Mouse (Mus musculus) neural tube, embryonic 15.5 days (tissue): ENCODE data around the gene 1700088E04Rik. TPM values are rescaled to one million over a fixed set of nuclear protein-coding genes. Genes with fewer than 3 reads are reported as not detected.

Experiments
- ATAC-seq: fragments of 200-750 bp; cut with Nextera tagmentation; 2 replicates; pipeline ENCODE4 v1.8.0; 2017; ENCODE audit warnings: mild to moderate bottlenecking, moderate TSS enrichment, moderate library complexity; ENCODE audit not compliant: low FRiP score
- H3K27ac ChIP-seq: fragments of 300-500 bp; sonication (generic); replicated peaks from 2 replicates; pipeline ENCODE4 v1.5.1; 2015; ENCODE audit warnings: mild to moderate bottlenecking, inconsistent platforms
- H3K27me3 ChIP-seq: fragments of 300-500 bp; sonication (generic); replicated peaks from 2 replicates; pipeline ENCODE4 v1.6.1; 2015; ENCODE audit warnings: inconsistent platforms
- H3K36me3 ChIP-seq: fragments of 300-500 bp; sonication (generic); 2 replicates; pipeline ENCODE4 v1.6.1; 2015; ENCODE audit warnings: inconsistent platforms
- H3K4me1 ChIP-seq: fragments of 300-500 bp; sonication (generic); 2 replicates; pipeline ENCODE4 v1.6.1; 2015; ENCODE audit warnings: inconsistent platforms
- H3K4me2 ChIP-seq: fragments of 300-500 bp; sonication (generic); 2 replicates; pipeline ENCODE4 v1.6.1; 2015; ENCODE audit warnings: inconsistent platforms, mild to moderate bottlenecking, moderate library complexity
- H3K4me3 ChIP-seq: fragments of 300-500 bp; sonication (generic); replicated peaks from 2 replicates; pipeline ENCODE4 v1.5.1; 2015; ENCODE audit warnings: mild to moderate bottlenecking, inconsistent platforms
- H3K9ac ChIP-seq: fragments of 300-500 bp; sonication (generic); replicated peaks from 2 replicates; pipeline ENCODE4 v1.6.1; 2015; ENCODE audit warnings: mild to moderate bottlenecking, inconsistent platforms
- H3K9me3 ChIP-seq: fragments of 300-500 bp; sonication (generic); replicated peaks from 2 replicates; pipeline ENCODE4 v1.6.1; 2016; ENCODE audit warnings: inconsistent platforms
- WGBS: fragments of 180-500 bp; shearing (Covaris S2); methylation state at CpG from one replicate; pipeline ENCODE4 v1.1.7; 2015; ENCODE audit warnings: mixed read lengths; 5-methylcytosine and 5-hydroxymethylcytosine counted together
- polyA plus RNA-seq: library from polyadenylated mRNA; unstranded; fragments of >200 nt; fragmentation: Nextera tagmentation; extraction: Ambion mirVana; gene quantifications from 2 replicates; pipeline ENCODE4 v1.2.1, GENCODE M21; 2015

The 1700088E04Rik gene
- polyA plus RNA-seq, 1 experiment from 2014 or later = 11.3 TPM

GRCm38 (mm10) chr15:79151881-79152280 lies 10.8 kb upstream of the 1700088E04Rik start:
- no peak for ATAC-seq
- Histone ChIP-seq H3K27ac (peak overlapping the region; percentile 77), H3K9ac (no peak overlapping the region), H3K9me3 (no peaks in the 10 kb centered on the region), H3K4me1 (peaks cover 18% of the 10 kb centered on the region; the same call in 1 of the 2 replicates), H3K36me3 (peaks cover 37% of the 10 kb centered on the region), H3K4me2 (no peak overlapping the region), H3K27me3 (no peaks in the 10 kb centered on the region), H3K4me3 (no peak overlapping the region)
- 37% methylated on average over 8 of the region's 8 CpGs for WGBS

- H3K36me3 ChIP-seq = peaks cover 60% of the 10 kb centered on the region
Measured at GRCm38 (mm10) chr15:79148533-79148932, 7.5 kb upstream of the 1700088E04Rik start.

GRCm38 (mm10) chr15:79145522-79145921 lies 4.5 kb upstream of the 1700088E04Rik start:
- WGBS = 92% methylated on average over 7 of the region's 7 CpGs
- Histone ChIP-seq H3K4me3 (no peak overlapping the region), H3K4me1 (peaks cover 23% of the 10 kb centered on the region), H3K4me2 (no peak overlapping the region), H3K36me3 (peaks cover 49% of the 10 kb centered on the region), H3K9ac (no peak overlapping the region), H3K27ac (no peak overlapping the region), H3K9me3 (no peaks in the 10 kb centered on the region), H3K27me3 (no peaks in the 10 kb centered on the region)
- ATAC-seq = no peak

More at GRCm38 (mm10) chr15:79148533-79148932, 7.5 kb upstream of the 1700088E04Rik start:
- H3K4me3 ChIP-seq = no peak overlapping the region
- 50% methylated on average over 7 of the region's 7 CpGs for WGBS
- H3K9ac ChIP-seq = no peak overlapping the region
- H3K27ac ChIP-seq = no peak overlapping the region
- no peaks in the 10 kb centered on the region for H3K9me3 ChIP-seq
- peaks cover 22% of the 10 kb centered on the region for H3K4me1 ChIP-seq
- no peak overlapping the region for H3K4me2 ChIP-seq
- no peaks in the 10 kb centered on the region for H3K27me3 ChIP-seq
- ATAC-seq = 0 out of 2 replicates have a peak, but pooled peaks have one; percentile 18

- Histone ChIP-seq H3K27ac (no peak overlapping the region), H3K27me3 (no peaks in the 10 kb centered on the region), H3K4me1 (peaks cover 32% of the 10 kb centered on the region), H3K4me2 (no peak overlapping the region), H3K9ac (no peak overlapping the region; the same call in 1 of the 2 replicates), H3K36me3 (peaks cover 39% of the 10 kb centered on the region), H3K9me3 (no peaks in the 10 kb centered on the region), H3K4me3 (no peak overlapping the region)
- WGBS = 85% methylated on average over 8 of the region's 8 CpGs
- no peak for ATAC-seq
Measured at GRCm38 (mm10) chr15:79144021-79144420, 3.0 kb upstream of the 1700088E04Rik start.

GRCm38 (mm10) chr15:79143316-79143715 lies 2.3 kb upstream of the 1700088E04Rik start:
- Histone ChIP-seq H3K27ac (no peak overlapping the region), H3K4me2 (no peak overlapping the region), H3K27me3 (no peaks in the 10 kb centered on the region), H3K4me3 (no peak overlapping the region), H3K9ac (no peak overlapping the region), H3K9me3 (no peaks in the 10 kb centered on the region), H3K4me1 (peaks cover 32% of the 10 kb centered on the region), H3K36me3 (peaks cover 34% of the 10 kb centered on the region)
- WGBS = 83% methylated on average over 12 of the region's 12 CpGs
- ATAC-seq = no peak

- peak; percentile 47; the same call in 1 of the 2 replicates for ATAC-seq
- WGBS = 0% methylated on average over 7 of the region's 7 CpGs
- Histone ChIP-seq H3K4me1 (peaks cover 32% of the 10 kb centered on the region), H3K4me2 (peak overlapping the region; percentile 96), H3K27ac (no peak overlapping the region; the same call in 1 of the 2 replicates), H3K36me3 (peaks cover 20% of the 10 kb centered on the region), H3K27me3 (no peaks in the 10 kb centered on the region), H3K9me3 (no peaks in the 10 kb centered on the region), H3K4me3 (peak overlapping the region; percentile 77), H3K9ac (peak overlapping the region; percentile 75)
Measured at GRCm38 (mm10) chr15:79141566-79141917, 489 bp upstream of the 1700088E04Rik start.

- WGBS = 61% methylated on average over 10 of the region's 10 CpGs
- no peak for ATAC-seq
- Histone ChIP-seq H3K4me2 (0 out of 2 replicates have a peak overlapping the region, but pooled peaks have one; percentile 96), H3K4me1 (peaks cover 35% of the 10 kb centered on the region), H3K36me3 (peaks cover 3% of the 10 kb centered on the region; the same call in 1 of the 2 replicates), H3K9ac (no peak overlapping the region), H3K4me3 (no peak overlapping the region), H3K9me3 (no peaks in the 10 kb centered on the region), H3K27me3 (no peaks in the 10 kb centered on the region), H3K27ac (no peak overlapping the region)
Measured at GRCm38 (mm10) chr15:79139640-79140039, 1.4 kb downstream of the 1700088E04Rik start.

GRCm38 (mm10) chr15:79135783-79136575 lies 5.1 kb downstream of the 1700088E04Rik start:
- ATAC-seq = no peak
- 63% methylated on average over 11 of the region's 11 CpGs for WGBS

GRCm38 (mm10) chr15:79135332-79135731 lies 5.7 kb downstream of the 1700088E04Rik start:
- Histone ChIP-seq H3K4me2 (no peak overlapping the region), H3K9me3 (no peaks in the 10 kb centered on the region), H3K4me1 (peaks cover 10% of the 10 kb centered on the region), H3K9ac (no peak overlapping the region), H3K4me3 (no peak overlapping the region), H3K27ac (0 out of 2 replicates have a peak overlapping the region, but pooled peaks have one; percentile 13), H3K36me3 (peaks cover 39% of the 10 kb centered on the region), H3K27me3 (no peaks in the 10 kb centered on the region)
- no peak; the same call in 1 of the 2 replicates for ATAC-seq
- WGBS = 81% methylated on average over 9 of the region's 9 CpGs

More at GRCm38 (mm10) chr15:79135783-79136575, 5.1 kb downstream of the 1700088E04Rik start:
- Histone ChIP-seq H3K4me2 (no peak overlapping the region), H3K27me3 (no peaks in the 10 kb centered on the region), H3K4me3 (no peak overlapping the region), H3K36me3 (peaks cover 33% of the 10 kb centered on the region), H3K9ac (no peak overlapping the region), H3K4me1 (peaks cover 14% of the 10 kb centered on the region), H3K9me3 (no peaks in the 10 kb centered on the region), H3K27ac (0 out of 2 replicates have a peak overlapping the region, but pooled peaks have one; percentile 13)

GRCm38 (mm10) chr15:79134496-79135270 lies 6.4 kb downstream of the 1700088E04Rik start:
- Histone ChIP-seq H3K9ac (no peak overlapping the region), H3K4me1 (0 out of 2 replicates have a peak, but pooled peaks cover 4% of the 10 kb centered on the region), H3K4me2 (no peak overlapping the region), H3K27ac (0 out of 2 replicates have a peak overlapping the region, but pooled peaks have one; percentile 13), H3K4me3 (no peak overlapping the region), H3K36me3 (peaks cover 46% of the 10 kb centered on the region), H3K9me3 (no peaks in the 10 kb centered on the region), H3K27me3 (no peaks in the 10 kb centered on the region)
- ATAC-seq = no peak; the same call in 1 of the 2 replicates
- WGBS = 86% methylated on average over 9 of the region's 9 CpGs

GRCm38 (mm10) chr15:79133191-79133661 lies 7.8 kb downstream of the 1700088E04Rik start:
- H3K4me3 ChIP-seq = no peak overlapping the region
- 0 out of 2 replicates have a peak, but pooled peaks cover 2% of the 10 kb centered on the region for H3K4me1 ChIP-seq
- peaks cover 55% of the 10 kb centered on the region for H3K36me3 ChIP-seq
- H3K9ac ChIP-seq = no peak overlapping the region
- no peak overlapping the region for H3K27ac ChIP-seq
- ATAC-seq = no peak
- H3K4me2 ChIP-seq = no peak overlapping the region
- H3K27me3 ChIP-seq = no peaks in the 10 kb centered on the region
- 82% methylated on average over 6 of the region's 6 CpGs for WGBS
- no peaks in the 10 kb centered on the region for H3K9me3 ChIP-seq
